Mouse (Mus musculus) ovary, adult 18-20 months (tissue): ENCODE measurements at regions not wholly inside any gene's neighbourhood (a gene's known extent, or its start where the extent isn't known, plus 50 kb on each side); places are given as distances from the start of the nearest gene placed in this dataset.

Experiments
- DNase-seq: peaks from one replicate; pipeline ENCODE4 v3.0.0; 2022; ENCODE audit warnings: low spot score, mixed read lengths

- DNase-seq: no peak
These were observed 292.3 kb upstream of the Alcam start for GRCm38 (mm10) chr16:52746186-52746585.

DNA sequence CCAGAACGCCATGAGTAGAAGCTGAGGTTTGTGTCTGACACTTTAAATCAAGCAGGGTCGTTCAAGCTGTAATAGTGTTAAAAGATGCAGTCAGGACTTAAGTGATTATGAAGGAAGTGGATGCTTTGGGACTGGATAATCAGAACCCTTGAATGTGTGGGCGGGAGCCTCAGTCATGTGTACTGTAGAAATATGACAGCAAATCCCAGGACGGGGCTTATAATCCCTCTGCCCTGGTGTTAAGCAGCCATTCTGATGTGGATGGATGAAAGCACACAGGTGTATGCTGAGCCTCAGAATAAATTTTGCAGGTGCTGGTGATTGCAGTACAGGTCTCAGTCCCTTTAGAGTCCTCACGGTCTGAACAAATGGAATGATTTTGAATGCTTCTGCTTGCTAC, 290.8 kb upstream of the Alcam start:
- DNase-seq: no peak

DNA sequence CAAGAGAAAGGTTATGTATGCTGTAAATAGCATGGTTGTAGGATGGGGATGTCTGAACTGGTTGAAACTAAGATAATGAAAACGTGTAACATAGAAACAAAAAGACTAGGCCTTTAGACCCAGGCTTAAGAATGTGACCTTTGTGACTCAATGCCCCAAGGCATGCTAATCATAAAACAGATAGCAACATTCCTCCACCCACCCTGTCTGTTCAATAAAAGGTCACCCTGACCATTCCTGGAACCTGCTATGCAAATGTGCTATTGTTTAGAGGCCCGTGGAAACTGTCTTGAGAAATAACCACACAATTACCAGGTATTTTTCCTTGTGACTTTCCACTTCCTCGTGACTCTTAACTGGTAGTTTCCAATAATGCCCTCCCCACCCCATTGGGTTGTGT, 288.3 kb upstream of the Alcam start:
- DNase-seq: no peak

- no peak for DNase-seq
These were observed 272.4 kb upstream of the Alcam start for GRCm38 (mm10) chr16:52726120-52726844.

- DNase-seq: no peak
These were observed 264.5 kb upstream of the Alcam start for GRCm38 (mm10) chr16:52718231-52718932.

GRCm38 (mm10) chr16:52690272-52690671, 236.4 kb upstream of the Alcam start:
- no peak for DNase-seq

DNA sequence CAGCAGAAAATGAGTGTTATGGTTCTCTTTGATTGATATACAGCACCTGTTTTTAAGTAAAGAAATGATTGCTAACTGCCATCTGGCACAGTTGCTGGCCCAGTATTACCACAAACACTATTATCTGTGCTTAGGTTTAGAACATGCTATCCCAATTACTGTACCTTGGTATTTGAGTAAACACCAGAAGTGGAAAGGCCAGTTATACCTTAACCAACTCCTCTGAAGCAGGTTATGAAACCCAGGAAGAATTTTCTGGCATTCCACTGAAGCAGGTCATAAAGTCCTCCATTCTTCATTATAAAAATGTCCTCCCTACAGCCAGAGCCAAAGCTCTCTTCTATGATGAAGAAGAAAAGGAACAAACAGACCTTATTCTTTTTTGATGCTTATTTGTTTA, 201.0 kb upstream of the Alcam start:
- DNase-seq: no peak
